Mouse (Mus musculus) small intestine, adult 2 months (tissue): Measurements from ENCODE around the gene Pdzph1.

Experiments
- CTCF ChIP-seq: fragments of 200-500 bp; IDR thresholded peaks from 2 replicates; pipeline ENCODE4 v1.5.1; 2012; ENCODE audit warnings: low read depth, mild to moderate bottlenecking, control low read depth, inconsistent platforms, low read length, moderate library complexity, mixed read lengths; ENCODE audit not compliant: insufficient replicate concordance, insufficient read length; ENCODE audit errors: extremely low read depth
- POLR2A ChIP-seq: fragments of 200-500 bp; IDR thresholded peaks from 2 replicates; pipeline ENCODE4 v1.6.1; 2012; ENCODE audit warnings: low read depth, mild to moderate bottlenecking, control low read depth, inconsistent platforms, low read length, moderate library complexity

- no peak for TF ChIP-seq CTCF
- TF ChIP-seq POLR2A: no peak
Observed at GRCm38 (mm10) chr17:58943015-58943822, 48.0 kb downstream of the Pdzph1 start.
